Mouse (Mus musculus) thymus, postnatal 4 days (tissue): Measurements from ENCODE around the gene Myom1.

Source experiments
- DNase-seq: peaks from one replicate; pipeline ENCODE4 v3.0.0; 2021

Gene Myom1

GRCm38 (mm10) chr17:70991706-70992625 is 10.5 kb upstream of the Myom1 start:
- peak; percentile 72 for DNase-seq

DNA sequence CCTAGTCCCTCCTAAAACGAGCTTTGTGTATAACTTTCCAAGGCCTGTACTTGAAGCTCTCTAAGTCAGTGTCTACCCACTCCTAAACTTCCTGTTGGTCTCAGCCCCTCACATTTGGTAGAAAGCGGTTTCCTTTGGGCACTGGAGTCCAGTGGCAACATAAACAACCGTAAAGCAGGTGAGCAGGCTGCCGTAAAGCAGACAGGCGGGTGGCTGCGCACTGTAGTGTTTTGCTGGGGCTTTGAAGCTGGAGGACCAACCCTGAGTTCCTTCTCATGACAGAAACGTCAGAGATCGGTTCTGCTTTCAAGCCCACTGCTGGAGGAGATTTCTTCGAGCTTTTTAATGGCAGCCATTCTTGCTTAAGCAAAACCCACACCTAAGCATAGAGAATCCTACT is 9.8 kb upstream of the Myom1 start:
- no peak for DNase-seq

- DNase-seq: no peak
These were observed 9.0 kb upstream of the Myom1 start for GRCm38 (mm10) chr17:70993385-70993807.

DNA sequence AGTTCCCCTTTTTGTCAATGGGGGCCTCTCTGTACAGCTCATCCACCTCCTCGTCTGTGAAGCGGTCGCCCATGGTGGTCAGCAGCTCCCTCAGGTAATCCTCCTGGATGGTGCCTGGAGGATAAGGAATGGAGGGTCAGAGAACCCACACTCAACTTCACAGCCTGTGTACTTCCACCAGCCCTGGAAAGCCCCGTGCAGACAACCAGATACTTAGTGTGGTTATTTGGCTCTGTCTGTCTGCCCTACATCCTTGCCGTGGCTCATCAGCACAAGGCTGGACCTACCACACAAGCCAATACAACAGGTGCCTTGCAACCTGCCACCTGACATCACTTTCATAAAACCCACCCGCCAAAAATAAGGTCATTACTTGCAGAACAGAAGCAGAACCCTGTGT is 7.8 kb upstream of the Myom1 start:
- no peak for DNase-seq

GRCm38 (mm10) chr17:70995551-70995950 is 6.9 kb upstream of the Myom1 start:
- no peak for DNase-seq

DNA sequence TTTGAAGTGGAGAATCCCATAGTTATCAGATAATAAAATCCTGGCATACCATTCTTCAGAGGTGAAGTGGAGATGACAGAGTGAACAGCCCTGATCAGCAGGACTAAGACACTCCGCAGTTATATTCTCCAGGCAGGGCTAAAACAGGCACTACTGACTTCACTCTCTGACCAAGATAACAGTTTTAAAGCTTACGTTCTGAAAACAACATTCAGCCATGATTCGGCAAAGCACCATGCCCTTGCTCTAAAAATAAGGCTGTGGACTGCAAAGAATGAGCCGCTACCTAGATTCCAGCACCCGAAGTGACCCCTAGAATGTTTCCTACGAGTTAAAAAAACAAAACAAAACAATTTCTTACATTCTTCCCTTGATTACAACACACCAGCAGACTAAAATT is 4.6 kb upstream of the Myom1 start:
- no peak for DNase-seq

DNA sequence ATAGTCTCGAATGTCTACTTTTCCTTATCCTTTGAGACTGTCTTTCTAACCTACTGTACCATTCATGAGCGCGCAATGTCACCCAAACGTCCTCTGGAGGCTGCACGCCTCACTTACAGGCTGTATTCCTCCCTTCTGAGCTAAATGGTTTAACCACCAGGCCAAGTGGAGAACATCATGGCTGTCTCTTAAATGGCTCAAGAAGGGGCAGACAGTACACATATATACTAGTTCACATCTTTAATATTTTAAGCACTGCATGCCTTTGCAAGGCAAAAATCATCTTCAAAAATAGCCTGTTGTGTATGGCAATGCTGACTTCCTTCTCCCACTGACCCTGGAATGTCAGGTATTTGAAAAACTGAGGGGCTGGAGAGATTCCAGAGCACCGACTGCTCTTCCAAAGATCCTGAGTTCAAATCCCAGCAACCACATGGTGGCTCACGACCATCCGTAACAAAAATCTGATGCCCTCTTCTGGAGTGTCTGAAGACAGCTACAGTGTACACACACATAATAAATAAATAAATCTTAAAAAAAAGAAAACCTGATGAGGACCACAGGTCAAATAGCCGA is 3.9 kb upstream of the Myom1 start:
- DNase-seq: no peak

DNA sequence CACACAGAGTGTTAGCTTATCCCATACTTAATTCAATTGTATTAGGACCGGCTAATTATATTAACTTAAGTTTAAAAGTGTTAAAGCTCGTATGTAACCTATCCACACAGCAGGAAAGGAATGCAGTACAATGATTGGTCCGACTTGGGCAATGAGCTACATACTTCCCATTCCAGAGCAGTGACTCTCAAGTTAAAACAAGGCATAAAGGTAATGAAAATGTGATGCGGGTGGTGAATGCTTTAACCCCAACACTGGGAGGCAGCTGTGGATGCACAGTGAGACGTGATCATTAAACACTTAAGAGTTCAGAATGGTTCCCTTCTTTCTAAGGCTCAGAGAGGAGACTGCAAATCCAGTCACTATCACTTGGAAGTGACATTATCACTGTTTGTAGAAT is 3.2 kb upstream of the Myom1 start:
- no peak for DNase-seq

- DNase-seq: no peak
These were observed 2.2 kb upstream of the Myom1 start for GRCm38 (mm10) chr17:71000255-71000654.

DNA sequence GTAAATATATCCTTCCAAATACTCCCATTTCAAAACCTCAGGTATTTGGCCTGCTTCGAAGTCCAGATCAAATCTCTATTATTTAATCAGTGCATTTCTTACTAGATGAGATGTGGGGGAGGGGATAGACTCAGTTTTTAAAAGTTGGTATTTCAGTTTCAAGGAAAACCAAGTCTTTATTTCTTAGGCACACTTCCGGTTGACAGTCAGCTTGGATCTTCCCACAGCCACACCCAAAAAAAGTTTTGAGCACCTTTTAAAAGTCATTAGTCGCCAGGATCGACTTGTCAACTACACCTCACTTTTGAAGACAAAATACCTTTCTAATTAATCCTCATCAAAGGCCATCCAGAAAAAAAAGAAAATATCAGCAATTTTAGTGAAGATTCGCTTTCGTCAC is 1.4 kb upstream of the Myom1 start:
- DNase-seq: no peak

GRCm38 (mm10) chr17:71001699-71002080 is 743 bp upstream of the Myom1 start:
- DNase-seq: peak; percentile 73

DNA sequence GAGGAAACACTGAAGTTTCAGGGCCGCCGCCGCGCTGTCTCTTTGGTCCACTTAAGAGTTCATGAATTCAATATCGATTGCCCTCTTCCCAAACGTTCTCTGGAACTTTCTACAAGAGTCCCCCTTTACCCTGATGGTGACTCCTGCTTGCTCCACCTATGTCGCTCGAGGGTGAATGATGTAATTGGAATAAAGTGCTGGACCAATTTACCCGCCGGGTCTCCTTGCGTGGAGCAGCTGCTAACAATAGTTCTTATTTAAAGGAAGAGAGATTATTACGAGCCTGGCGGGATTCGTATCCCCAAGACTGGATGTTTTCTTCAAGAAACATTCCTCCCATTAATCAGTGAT is 286 bp downstream of the Myom1 start, which contains the start of gene Myl12a:
Gene Myl12a, minus strand, starts transcription at position 135 of the 351 bp plus-strand sequence.
- no peak for DNase-seq

GRCm38 (mm10) chr17:71003112-71003511 is 679 bp downstream of the Myom1 start:
- DNase-seq: no peak

DNA sequence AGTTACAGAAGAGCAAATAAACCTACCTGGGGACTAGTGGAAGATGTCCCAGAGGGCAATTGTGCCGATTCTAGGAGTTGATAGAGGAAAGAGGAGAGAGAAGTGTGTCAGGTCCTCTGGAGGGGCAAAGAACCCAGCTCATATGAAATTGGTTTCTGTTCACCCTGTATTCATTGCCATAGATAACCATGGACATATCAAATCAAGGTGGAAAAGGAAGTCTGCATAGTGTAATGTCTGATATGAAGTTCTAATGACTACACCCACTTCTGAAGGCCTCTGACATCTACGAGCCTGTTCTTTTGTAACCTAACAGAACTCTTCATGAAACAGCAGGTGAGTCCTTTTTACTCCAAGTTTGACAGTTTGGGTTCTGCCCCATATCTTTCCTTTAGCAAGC is 1.3 kb downstream of the Myom1 start:
- DNase-seq: no peak

GRCm38 (mm10) chr17:71004186-71004960 is 1.9 kb downstream of the Myom1 start:
- no peak for DNase-seq

- no peak for DNase-seq
These were observed 4.5 kb downstream of the Myom1 start for GRCm38 (mm10) chr17:71006976-71007375.

DNA sequence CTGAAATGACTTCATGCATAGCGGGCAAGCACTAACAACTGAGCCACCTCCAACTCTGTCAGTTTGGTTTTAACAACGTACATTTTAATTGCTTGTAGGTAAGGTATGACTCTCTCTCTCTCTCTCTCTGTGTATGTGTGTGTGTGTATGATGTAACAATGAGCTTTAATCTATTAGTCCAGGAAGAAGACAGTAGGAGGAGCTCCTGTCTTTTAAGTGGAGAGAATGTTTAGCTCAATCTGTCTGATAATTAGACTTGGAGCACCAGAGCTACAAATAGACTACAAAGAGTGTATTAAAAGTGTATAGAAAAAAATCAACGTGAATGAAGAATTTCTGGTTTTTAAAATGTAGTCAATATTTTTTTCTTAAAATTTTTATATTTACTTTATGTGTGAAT is 6.2 kb downstream of the Myom1 start:
- DNase-seq: no peak

DNA sequence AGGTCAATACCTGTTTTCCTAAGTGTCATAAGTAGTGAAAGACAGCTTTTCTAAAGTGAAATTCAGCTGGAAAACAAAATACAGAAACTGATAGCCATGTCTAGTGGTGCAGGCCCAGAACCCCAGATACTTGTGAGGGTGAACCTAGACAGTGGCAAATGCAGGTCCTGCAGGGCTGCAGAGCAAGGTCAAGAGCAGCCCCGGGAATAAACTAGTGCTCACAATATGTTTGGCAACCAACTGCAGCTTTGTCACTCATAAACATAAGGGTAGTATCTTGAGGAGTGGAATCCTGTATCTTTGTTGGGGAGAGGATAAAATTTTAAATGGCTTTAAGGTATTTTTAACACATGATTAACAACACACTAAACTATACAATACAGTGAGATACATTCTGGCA is 7.3 kb downstream of the Myom1 start:
- DNase-seq: no peak

DNA sequence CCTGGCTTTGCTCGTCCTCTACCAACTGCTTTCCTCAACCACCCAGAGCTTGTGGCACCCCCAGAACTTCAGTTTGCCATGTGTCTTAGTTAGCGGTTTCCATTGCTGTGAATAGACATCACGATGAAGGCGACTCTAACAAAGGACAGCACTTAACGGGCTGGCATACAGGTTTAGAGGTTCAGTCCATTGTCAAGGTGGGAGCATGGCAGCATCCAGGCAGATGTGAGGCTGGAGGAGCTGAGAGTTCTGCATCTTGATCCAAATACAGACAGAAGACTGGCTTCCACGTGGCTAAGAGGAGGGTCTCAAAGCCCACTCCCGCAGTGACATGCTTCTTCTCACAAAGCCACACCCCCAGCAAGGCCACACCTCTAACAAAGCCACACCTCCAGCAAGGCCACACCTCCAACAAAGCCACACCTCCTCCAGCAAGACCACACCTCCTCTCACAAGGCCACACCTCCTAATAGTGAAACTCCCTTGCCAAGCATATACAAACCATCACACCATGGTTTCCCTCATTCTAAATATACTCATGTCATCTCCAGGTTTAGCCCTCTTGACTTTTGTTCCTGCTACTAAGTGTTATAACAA is 8.3 kb downstream of the Myom1 start:
- DNase-seq: no peak

GRCm38 (mm10) chr17:71011931-71012662 is 9.7 kb downstream of the Myom1 start:
- DNase-seq: no peak

DNA sequence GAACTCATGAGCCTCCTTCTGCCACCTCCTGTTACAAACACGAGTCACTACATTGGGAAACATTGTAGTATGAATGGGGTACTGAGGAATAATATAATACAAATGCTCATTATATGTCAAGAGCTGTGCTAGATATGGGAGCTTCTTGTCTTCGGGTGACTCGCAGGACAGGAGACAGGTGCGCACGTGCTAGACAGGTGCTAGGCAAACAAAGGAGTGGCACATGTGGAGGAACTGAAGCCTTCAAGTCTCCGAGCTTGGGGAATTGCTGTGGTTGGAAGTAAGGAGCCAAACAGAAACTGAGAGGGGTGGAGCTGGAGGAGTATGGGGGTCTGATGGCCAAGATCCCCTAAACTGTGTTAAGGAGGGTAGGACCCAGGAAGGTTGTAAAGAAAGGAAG is 10.7 kb downstream of the Myom1 start:
- DNase-seq: no peak

DNA sequence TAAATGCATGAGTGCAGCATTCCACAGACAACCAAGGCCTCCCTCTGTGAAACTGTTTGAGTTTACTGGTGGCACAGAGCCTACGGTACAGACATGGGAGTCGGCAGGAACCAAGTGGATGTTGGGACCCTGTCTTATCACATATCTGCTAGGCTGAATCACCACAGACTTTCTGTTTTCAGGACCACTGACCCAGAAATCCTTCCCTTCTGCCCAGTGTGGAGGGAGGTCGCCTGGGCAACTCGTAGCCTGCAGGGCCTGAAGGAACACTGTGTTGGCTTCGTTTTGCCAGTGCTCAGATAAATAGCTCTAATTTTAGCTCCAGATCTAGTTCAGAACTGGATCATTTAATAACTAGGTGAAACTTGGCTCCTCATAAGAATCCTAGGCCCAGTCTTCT is 12.5 kb downstream of the Myom1 start:
- DNase-seq: no peak
